Mouse (Mus musculus): ENCODE data around the gene Olfr1154. TPM values are rescaled to one million over a fixed set of nuclear protein-coding genes. Genes with fewer than 3 reads are reported as not detected.

Gene Olfr1154
- polyA plus RNA-seq (2014; fragmentation: Nextera tagmentation; extraction: Ambion mirVana) = not detected in 2 replicates

- no peak for ATAC-seq (ENCODE audit: low read depth)
- H3K9ac ChIP-seq (replicated peaks; ENCODE audit: low read depth, low read length) = no peak within 1 kb of the TSS
- H3K4me1 ChIP-seq (ENCODE audit: control insufficient read depth, insufficient read depth, low read length) = no peaks in the 10 kb centered on the region
- no peaks in the 10 kb centered on the region for H3K9me3 ChIP-seq (ENCODE audit: control insufficient read depth, low read length)
- H3K27ac ChIP-seq (ENCODE audit: low read depth, low read length) = no peak within 1 kb of the TSS
- no peaks in the 10 kb centered on the region for H3K27me3 ChIP-seq (ENCODE audit: control insufficient read depth, insufficient read depth, low read length)
- no peaks in the 10 kb centered on the region for H3K36me3 ChIP-seq (ENCODE audit: control insufficient read depth, insufficient read depth, low read length)
- 98% methylated on average over 1 of the region's 1 CpGs for WGBS
- no peak within 1 kb of the TSS for H3K4me3 ChIP-seq (ENCODE audit: low read depth, low read length)
- H3K4me2 ChIP-seq (ENCODE audit: low read depth, low read length) = no peak within 1 kb of the TSS
Observed at GRCm38 (mm10) chr2:87905066-87905465, at the start of gene Olfr1154. Gene Olfr1154 (minus strand): TSS chr2:87905166.

GRCm38 (mm10) chr2:87953000-87953399 lies 48.0 kb upstream of the Olfr1154 start, which contains the start of gene Olfr1156:
Gene Olfr1156 (minus strand): TSS chr2:87953100.
- Histone ChIP-seq H3K4me2 (ENCODE audit: low read depth, low read length) (no peak within 1 kb of the TSS), H3K4me1 (ENCODE audit: control insufficient read depth, insufficient read depth, low read length) (no peaks in the 10 kb centered on the region), H3K9ac (replicated peaks; ENCODE audit: low read depth, low read length) (no peak within 1 kb of the TSS), H3K27me3 (ENCODE audit: control insufficient read depth, insufficient read depth, low read length) (no peaks in the 10 kb centered on the region), H3K36me3 (ENCODE audit: control insufficient read depth, insufficient read depth, low read length) (no peaks in the 10 kb centered on the region), H3K4me3 (ENCODE audit: low read depth, low read length) (no peak within 1 kb of the TSS), H3K9me3 (ENCODE audit: control insufficient read depth, low read length) (no peaks in the 10 kb centered on the region), H3K27ac (ENCODE audit: low read depth, low read length) (no peak within 1 kb of the TSS)
- ATAC-seq (ENCODE audit: low read depth) = no peak

GRCm38 (mm10) chr2:87945037-87945436 lies 40.1 kb upstream of the Olfr1154 start, which contains the start of gene Olfr1155:
Gene Olfr1155 (minus strand): TSS chr2:87945137.
- no peak for ATAC-seq (ENCODE audit: low read depth)
- Histone ChIP-seq H3K27me3 (ENCODE audit: control insufficient read depth, insufficient read depth, low read length) (no peaks in the 10 kb centered on the region), H3K4me3 (ENCODE audit: low read depth, low read length) (no peak within 1 kb of the TSS), H3K27ac (ENCODE audit: low read depth, low read length) (no peak within 1 kb of the TSS), H3K9me3 (ENCODE audit: control insufficient read depth, low read length) (no peaks in the 10 kb centered on the region), H3K4me2 (ENCODE audit: low read depth, low read length) (no peak within 1 kb of the TSS), H3K4me1 (ENCODE audit: control insufficient read depth, insufficient read depth, low read length) (no peaks in the 10 kb centered on the region), H3K36me3 (ENCODE audit: control insufficient read depth, insufficient read depth, low read length) (no peaks in the 10 kb centered on the region), H3K9ac (replicated peaks; ENCODE audit: low read depth, low read length) (no peak within 1 kb of the TSS)
- 95% methylated on average over 1 of the region's 1 CpGs for WGBS

- H3K27me3 ChIP-seq (ENCODE audit: control insufficient read depth, insufficient read depth, low read length) = no peaks in the 10 kb centered on the region
- no peaks in the 10 kb centered on the region for H3K9me3 ChIP-seq (ENCODE audit: control insufficient read depth, low read length)
- no peaks in the 10 kb centered on the region for H3K36me3 ChIP-seq (ENCODE audit: control insufficient read depth, insufficient read depth, low read length)
- 82% methylated on average over 1 of the region's 1 CpGs for WGBS
- H3K9ac ChIP-seq (replicated peaks; ENCODE audit: low read depth, low read length) = no peak within 1 kb of the TSS
- ATAC-seq (ENCODE audit: low read depth) = no peak
- H3K4me1 ChIP-seq (ENCODE audit: control insufficient read depth, insufficient read depth, low read length) = no peaks in the 10 kb centered on the region
- no peak within 1 kb of the TSS for H3K27ac ChIP-seq (ENCODE audit: low read depth, low read length)
- H3K4me2 ChIP-seq (ENCODE audit: low read depth, low read length) = no peak within 1 kb of the TSS
- no peak within 1 kb of the TSS for H3K4me3 ChIP-seq (ENCODE audit: low read depth, low read length)
Observed at GRCm38 (mm10) chr2:87894662-87895061, 10.3 kb downstream of the Olfr1154 start, which contains the start of gene Olfr1153. Gene Olfr1153 (plus strand): TSS chr2:87894962.

GRCm38 (mm10) chr2:87866192-87866591 lies 38.8 kb downstream of the Olfr1154 start, which contains the start of gene Olfr1152:
Gene Olfr1152 (plus strand): TSS chr2:87866492.
- Histone ChIP-seq H3K4me2 (ENCODE audit: low read depth, low read length) (no peak within 1 kb of the TSS), H3K4me1 (ENCODE audit: control insufficient read depth, insufficient read depth, low read length) (no peaks in the 10 kb centered on the region), H3K36me3 (ENCODE audit: control insufficient read depth, insufficient read depth, low read length) (no peaks in the 10 kb centered on the region), H3K9me3 (ENCODE audit: control insufficient read depth, low read length) (no peaks in the 10 kb centered on the region), H3K4me3 (ENCODE audit: low read depth, low read length) (no peak within 1 kb of the TSS), H3K27ac (ENCODE audit: low read depth, low read length) (no peak within 1 kb of the TSS), H3K27me3 (ENCODE audit: control insufficient read depth, insufficient read depth, low read length) (no peaks in the 10 kb centered on the region), H3K9ac (replicated peaks; ENCODE audit: low read depth, low read length) (no peak within 1 kb of the TSS)
- no peak for ATAC-seq (ENCODE audit: low read depth)

- Histone ChIP-seq H3K9ac (replicated peaks; ENCODE audit: low read depth, low read length) (no peak within 1 kb of the TSS), H3K27ac (ENCODE audit: low read depth, low read length) (no peak within 1 kb of the TSS), H3K4me2 (ENCODE audit: low read depth, low read length) (no peak within 1 kb of the TSS), H3K4me3 (ENCODE audit: low read depth, low read length) (no peak within 1 kb of the TSS), H3K9me3 (ENCODE audit: control insufficient read depth, low read length) (no peaks in the 10 kb centered on the region), H3K27me3 (ENCODE audit: control insufficient read depth, insufficient read depth, low read length) (no peaks in the 10 kb centered on the region), H3K36me3 (ENCODE audit: control insufficient read depth, insufficient read depth, low read length) (no peaks in the 10 kb centered on the region), H3K4me1 (ENCODE audit: control insufficient read depth, insufficient read depth, low read length) (no peaks in the 10 kb centered on the region)
- 87% methylated on average over 1 of the region's 1 CpGs for WGBS
- ATAC-seq (ENCODE audit: low read depth) = no peak
Observed at GRCm38 (mm10) chr2:87855562-87855961, 49.4 kb downstream of the Olfr1154 start, which contains the start of gene Olfr1151. Gene Olfr1151 (plus strand): TSS chr2:87855862.

Other genes with a start within 250 kb of the Olfr1154 start
- not detected in 2 replicates for gene Olfr1134, start 246.7 kb downstream of the Olfr1154 start, polyA plus RNA-seq (2014; fragmentation: Nextera tagmentation; extraction: Ambion mirVana)
- not detected in 2 replicates for gene Olfr1135, start 231.5 kb downstream of the Olfr1154 start, polyA plus RNA-seq (2014; fragmentation: Nextera tagmentation; extraction: Ambion mirVana)
- gene Olfr1136, start 211.2 kb downstream of the Olfr1154 start, polyA plus RNA-seq (2014; fragmentation: Nextera tagmentation; extraction: Ambion mirVana) = not detected in 2 replicates
- not detected in 2 replicates for gene Olfr1137, start 192.0 kb downstream of the Olfr1154 start, polyA plus RNA-seq (2014; fragmentation: Nextera tagmentation; extraction: Ambion mirVana)
- gene Olfr1138, start 165.2 kb downstream of the Olfr1154 start, polyA plus RNA-seq (2014; fragmentation: Nextera tagmentation; extraction: Ambion mirVana) = not detected in 2 replicates
- not detected in 2 replicates for gene Olfr1140, start 161.4 kb downstream of the Olfr1154 start, polyA plus RNA-seq (2014; fragmentation: Nextera tagmentation; extraction: Ambion mirVana)
- gene Olfr1141, start 151.2 kb downstream of the Olfr1154 start, polyA plus RNA-seq (2014; fragmentation: Nextera tagmentation; extraction: Ambion mirVana) = not detected in 2 replicates
- gene Olfr152, start 125.7 kb downstream of the Olfr1154 start, polyA plus RNA-seq (2014; fragmentation: Nextera tagmentation; extraction: Ambion mirVana) = not detected in 2 replicates
- gene Olfr1143, start 104.6 kb downstream of the Olfr1154 start, polyA plus RNA-seq (2014; fragmentation: Nextera tagmentation; extraction: Ambion mirVana) = not detected in 2 replicates
- gene Olfr1145, start 95.3 kb downstream of the Olfr1154 start, polyA plus RNA-seq (2014; fragmentation: Nextera tagmentation; extraction: Ambion mirVana) = not detected in 2 replicates
- not detected in 2 replicates for gene Olfr1148, start 74.6 kb downstream of the Olfr1154 start, polyA plus RNA-seq (2014; fragmentation: Nextera tagmentation; extraction: Ambion mirVana)
- gene Olfr1150-ps1, start 61.2 kb downstream of the Olfr1154 start, polyA plus RNA-seq (2014; fragmentation: Nextera tagmentation; extraction: Ambion mirVana) = not detected in 2 replicates
- gene Olfr1151, start 49.3 kb downstream of the Olfr1154 start, polyA plus RNA-seq (2014; fragmentation: Nextera tagmentation; extraction: Ambion mirVana) = not detected in 2 replicates
- 0.04 TPM in 1 of 2 replicates, not detected in the other for gene Olfr1152, start 38.7 kb downstream of the Olfr1154 start, polyA plus RNA-seq (2014; fragmentation: Nextera tagmentation; extraction: Ambion mirVana)
- not detected in 2 replicates for gene Olfr1153, start 10.2 kb downstream of the Olfr1154 start, polyA plus RNA-seq (2014; fragmentation: Nextera tagmentation; extraction: Ambion mirVana)
- not detected in 2 replicates for gene Olfr1155, start 40.0 kb upstream of the Olfr1154 start, polyA plus RNA-seq (2014; fragmentation: Nextera tagmentation; extraction: Ambion mirVana)
- not detected in 2 replicates for gene Olfr1156, start 47.9 kb upstream of the Olfr1154 start, polyA plus RNA-seq (2014; fragmentation: Nextera tagmentation; extraction: Ambion mirVana)
- gene Olfr1157, start 63.1 kb upstream of the Olfr1154 start, polyA plus RNA-seq (2014; fragmentation: Nextera tagmentation; extraction: Ambion mirVana) = not detected in 2 replicates
- gene Olfr74, start 69.5 kb upstream of the Olfr1154 start, polyA plus RNA-seq (2014; fragmentation: Nextera tagmentation; extraction: Ambion mirVana) = not detected in 2 replicates
- not detected in 2 replicates for gene Olfr1158, start 84.9 kb upstream of the Olfr1154 start, polyA plus RNA-seq (2014; fragmentation: Nextera tagmentation; extraction: Ambion mirVana)
- not detected in 2 replicates for gene Olfr1160, start 103.1 kb upstream of the Olfr1154 start, polyA plus RNA-seq (2014; fragmentation: Nextera tagmentation; extraction: Ambion mirVana)
- not detected in 2 replicates for gene Olfr1161, start 117.6 kb upstream of the Olfr1154 start, polyA plus RNA-seq (2014; fragmentation: Nextera tagmentation; extraction: Ambion mirVana)
- not detected in 2 replicates for gene Olfr73, start 132.5 kb upstream of the Olfr1154 start, polyA plus RNA-seq (2014; fragmentation: Nextera tagmentation; extraction: Ambion mirVana)
- not detected in 2 replicates for gene Olfr1162, start 146.0 kb upstream of the Olfr1154 start, polyA plus RNA-seq (2014; fragmentation: Nextera tagmentation; extraction: Ambion mirVana)
- gene Olfr1163, start 166.7 kb upstream of the Olfr1154 start, polyA plus RNA-seq (2014; fragmentation: Nextera tagmentation; extraction: Ambion mirVana) = not detected in 2 replicates
- not detected in 2 replicates for gene Olfr1164, start 188.8 kb upstream of the Olfr1154 start, polyA plus RNA-seq (2014; fragmentation: Nextera tagmentation; extraction: Ambion mirVana)
- gene Olfr1166, start 223.1 kb upstream of the Olfr1154 start, polyA plus RNA-seq (2014; fragmentation: Nextera tagmentation; extraction: Ambion mirVana) = not detected in 2 replicates

Measured in neural tube, embryonic 14.5 days (tissue).